Mouse (Mus musculus): ENCODE results near the gene Pigt.

The Pigt gene

GRCm38 (mm10) chr2:164551502-164551901 lies 54.2 kb downstream of the Pigt start:
- Histone ChIP-seq H3K4me3 (replicated peaks; ENCODE audit: low read length) (no peak overlapping the region), H3K36me3 (ENCODE audit: insufficient read depth, low read length) (no peaks in the 10 kb centered on the region), H3K9me3 (ENCODE audit: low read length) (no peaks in the 10 kb centered on the region), H3K4me1 (replicated peaks; ENCODE audit: low read depth, low read length) (peaks cover 21% of the 10 kb centered on the region), H3K27me3 (ENCODE audit: insufficient read depth, low read length) (peaks cover 12% of the 10 kb centered on the region)
- no peak for TF ChIP-seq POU5F1 (IDR thresholded peaks at IDR 0.05; ENCODE audit: borderline replicate concordance, low read length)
- no peak for TF ChIP-seq CTCF (conservative IDR thresholded peaks at IDR 0.05; ENCODE audit: low read length)
- no peak for TF ChIP-seq NANOG (IDR thresholded peaks at IDR 0.05; ENCODE audit: borderline replicate concordance, low read length)

Data from E14TG2a.4 (cell line).